Mouse (Mus musculus) spleen, postnatal 14 days (tissue): ENCODE results near the gene Gm49661.

Experiments
- DNase-seq, 2 experiments: peaks; one replicate each; pipeline ENCODE4 v3.0.0; 2021 to 2022; ENCODE audit warnings: low spot score in 2 of 2

The Gm49661 gene

GRCm38 (mm10) chr8:84969241-84970134, at the start of gene Gm49661, which contains the start of the genes Prdx2 and Rnaseh2a:
Gm49661 (minus strand) TSS chr8:84969433.
Prdx2 (plus strand) TSS chr8:84969587.
Rnaseh2a (minus strand) TSS chr8:84969767.
- peak; percentile 72 to 77 for DNase-seq

GRCm38 (mm10) chr8:85017209-85017608, 48.0 kb upstream of the Gm49661 start:
- no peak for DNase-seq

GRCm38 (mm10) chr8:85016724-85017123, 47.5 kb upstream of the Gm49661 start:
- DNase-seq: no peak

GRCm38 (mm10) chr8:85014431-85014830, 45.2 kb upstream of the Gm49661 start, which contains the start of gene Best2:
Best2 (minus strand) TSS chr8:85014531.
- DNase-seq: no peak

- peak; percentile 36 to 59 for DNase-seq
Measured at GRCm38 (mm10) chr8:85013230-85013840, 44.1 kb upstream of the Gm49661 start.

GRCm38 (mm10) chr8:85011242-85011641, 42.0 kb upstream of the Gm49661 start:
- no peak for DNase-seq

GRCm38 (mm10) chr8:85007686-85008085, 38.5 kb upstream of the Gm49661 start:
- DNase-seq: peak in 1 of 2 experiments; percentile 60

GRCm38 (mm10) chr8:84997649-84998295, 28.5 kb upstream of the Gm49661 start:
- peak; percentile 83 to 92 for DNase-seq

- DNase-seq: no peak
Measured at GRCm38 (mm10) chr8:84996978-84997377, 27.7 kb upstream of the Gm49661 start.

GRCm38 (mm10) chr8:84995680-84996079, 26.4 kb upstream of the Gm49661 start:
- DNase-seq: no peak

GRCm38 (mm10) chr8:84994375-84994774, 25.1 kb upstream of the Gm49661 start:
- DNase-seq: no peak

- DNase-seq: no peak
Measured at GRCm38 (mm10) chr8:84990836-84991235, 21.6 kb upstream of the Gm49661 start.

GRCm38 (mm10) chr8:84990349-84990748, 21.1 kb upstream of the Gm49661 start, which contains the start of gene Hook2:
Hook2 (plus strand) TSS chr8:84990603.
- peak; percentile 95 to 96 for DNase-seq

GRCm38 (mm10) chr8:84989810-84990209, 20.6 kb upstream of the Gm49661 start:
- DNase-seq: peak; percentile 89 to 93

- DNase-seq: no peak
Measured at GRCm38 (mm10) chr8:84989311-84989731, 20.1 kb upstream of the Gm49661 start.

GRCm38 (mm10) chr8:84987903-84988302, 18.7 kb upstream of the Gm49661 start:
- no peak for DNase-seq

GRCm38 (mm10) chr8:84987388-84987787, 18.2 kb upstream of the Gm49661 start:
- no peak for DNase-seq

GRCm38 (mm10) chr8:84986379-84986945, 17.2 kb upstream of the Gm49661 start:
- DNase-seq: no peak

- peak; percentile 82 to 86 for DNase-seq
Measured at GRCm38 (mm10) chr8:84985684-84986378, 16.6 kb upstream of the Gm49661 start.

- peak in 1 of 2 experiments; percentile 28 for DNase-seq
Measured at GRCm38 (mm10) chr8:84985049-84985683, 15.9 kb upstream of the Gm49661 start.
